Mouse (Mus musculus) forebrain, postnatal 0 days (tissue): Measurements from ENCODE around the gene Rdh9. TPM values are rescaled to one million over a fixed set of nuclear protein-coding genes. Genes with fewer than 3 reads are reported as not detected.
"Not testable (repeated sequence)": the region's sequence is repeated elsewhere in the genome, so short reads cannot be mapped to it uniquely, and the experiment has no call there.

Experiments used
- ATAC-seq: fragments of 200-750 bp; cut with Nextera tagmentation; 2 replicates; pipeline ENCODE4 v1.8.0; 2017; ENCODE audit warnings: mild to moderate bottlenecking, moderate library complexity
- DNase-seq: peaks from one replicate; pipeline ENCODE4 v3.0.0-alpha.2; 2015
- H3K27ac ChIP-seq: fragments of 300-500 bp; sonication (generic); 2 replicates; pipeline ENCODE4 v1.5.1; 2014; ENCODE audit warnings: low read depth, mild to moderate bottlenecking, antibody characterized with exemption, low read length, moderate library complexity, mixed read lengths
- H3K27me3 ChIP-seq: fragments of 300-500 bp; sonication (generic); 2 replicates; pipeline ENCODE4 v1.6.1; 2014; ENCODE audit warnings: mild to moderate bottlenecking, low read length, mixed read lengths; ENCODE audit not compliant: insufficient read depth
- H3K36me3 ChIP-seq: fragments of 300-500 bp; sonication (generic); 2 replicates; pipeline ENCODE4 v1.6.1; 2014; ENCODE audit warnings: mild to moderate bottlenecking, moderate library complexity; ENCODE audit not compliant: insufficient read depth
- H3K4me1 ChIP-seq: fragments of 300-500 bp; sonication (generic); 2 replicates; pipeline ENCODE4 v1.6.1; 2014; ENCODE audit warnings: antibody characterized with exemption; ENCODE audit not compliant: insufficient read depth
- H3K4me2 ChIP-seq: fragments of 300-500 bp; sonication (generic); 2 replicates; pipeline ENCODE4 v1.6.1; 2014; ENCODE audit warnings: low read depth, mild to moderate bottlenecking, moderate library complexity
- H3K4me3 ChIP-seq: fragments of 300-500 bp; sonication (generic); 2 replicates; pipeline ENCODE4 v1.5.1; 2014; ENCODE audit warnings: low read depth, low read length, mixed read lengths
- H3K9ac ChIP-seq: fragments of 300-500 bp; sonication (generic); 2 replicates; pipeline ENCODE4 v1.6.1; 2014; ENCODE audit warnings: mild to moderate bottlenecking
- H3K9me3 ChIP-seq: fragments of 300-500 bp; sonication (generic); 2 replicates; pipeline ENCODE4 v1.6.1; 2016; ENCODE audit warnings: low read length
- CTCF ChIP-seq: sonication (generic); IDR thresholded peaks from 2 replicates; pipeline ENCODE4 v1.5.1; 2016; ENCODE audit warnings: antibody characterized with exemption, control low read depth, low read depth
- WGBS: fragments of 180-500 bp; shearing (Covaris S2); extraction: QIAGEN DNeasy Blood & Tissue Kit; methylation state at CpG from one replicate; pipeline ENCODE4 v1.1.7; 2014; 5-methylcytosine and 5-hydroxymethylcytosine counted together
- polyA plus RNA-seq: library from polyadenylated mRNA; unstranded; fragments of >200 nt; fragmentation: Nextera tagmentation; extraction: Ambion mirVana; gene quantifications from 2 replicates; pipeline ENCODE4 v1.2.1, GENCODE M21; 2015
- total RNA-seq: library from RNA; depleted of rRNA; stranded (reverse); fragments of >200 nt; gene quantifications from 2 replicates; pipeline ENCODE4 v1.2.3, GENCODE M21; 2014

Rdh9 gene
- total and polyA plus RNA-seq, 2 experiments from 2014 or later: 0.57 to 0.62 TPM

DNA sequence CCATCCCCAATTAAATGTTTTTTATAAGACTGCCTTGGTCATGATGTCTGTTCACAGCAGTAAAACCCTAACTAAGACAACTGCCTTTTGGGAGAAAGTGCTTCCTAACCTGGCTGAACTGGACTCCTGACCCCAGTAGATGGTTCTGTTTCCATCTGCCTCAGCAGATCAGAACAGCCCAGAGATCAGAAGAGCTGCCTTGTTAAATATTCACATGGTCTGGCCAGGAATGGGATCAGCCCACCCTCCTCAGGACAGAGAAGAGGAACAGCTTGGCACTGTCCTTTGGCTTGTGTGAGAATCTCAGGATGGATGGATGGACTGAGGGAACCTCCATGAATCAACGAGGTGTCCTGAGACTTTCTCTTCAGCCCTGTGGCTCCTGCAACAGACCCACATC, 23.1 kb downstream of the Rdh9 start:
- Histone ChIP-seq H3K4me2 (no peak overlapping the region), H3K4me3 (no peak overlapping the region), H3K36me3 (no peaks in the 10 kb centered on the region), H3K9ac (no peak overlapping the region), H3K9me3 (no peaks in the 10 kb centered on the region), H3K27ac (no peak overlapping the region), H3K4me1 (no peaks in the 10 kb centered on the region), H3K27me3 (no peaks in the 10 kb centered on the region)
- DNase-seq: no peak
- no peak for ATAC-seq
- TF ChIP-seq CTCF: no peak
- 57% methylated on average over 1 of the region's 1 CpGs for WGBS

DNA sequence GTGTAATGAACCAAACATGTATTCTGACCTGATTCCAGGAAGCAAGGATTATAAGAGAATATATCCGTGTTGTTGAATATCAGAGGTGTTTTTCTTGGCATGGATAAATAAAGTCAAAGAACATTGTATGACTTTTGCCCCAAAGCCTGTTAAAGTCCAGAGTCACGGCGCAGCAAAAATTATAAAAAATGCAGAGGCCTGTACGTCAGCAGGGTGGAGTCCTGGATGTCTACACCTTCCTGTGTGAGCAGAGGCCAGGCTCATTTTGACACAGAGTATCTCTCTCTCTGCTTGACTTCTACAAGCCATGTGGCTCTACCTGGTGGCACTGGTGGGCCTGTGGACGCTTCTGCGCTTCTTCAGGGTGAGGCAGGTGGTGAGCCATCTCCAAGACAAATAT, 24.7 kb downstream of the Rdh9 start, which contains the start of gene Rdh16:
TSS of gene Rdh16 (plus strand) at position 262 of the 400 bp plus-strand sequence.
- DNase-seq (no peak), ATAC-seq (no peak)
- 92% methylated on average over 6 of the region's 6 CpGs for WGBS
- no peaks in the 10 kb centered on the region for H3K9me3 ChIP-seq
- H3K9ac ChIP-seq: no peak within 1 kb of the TSS
- H3K4me1 ChIP-seq: no peaks in the 10 kb centered on the region
- no peaks in the 10 kb centered on the region for H3K36me3 ChIP-seq
- no peak for TF ChIP-seq CTCF
- no peak within 1 kb of the TSS for H3K27ac ChIP-seq
- H3K4me3 ChIP-seq: no peak within 1 kb of the TSS
- H3K27me3 ChIP-seq: no peaks in the 10 kb centered on the region
- no peak within 1 kb of the TSS for H3K4me2 ChIP-seq

- no peak for TF ChIP-seq CTCF
- H3K4me2 ChIP-seq: no peak overlapping the region
- no peaks in the 10 kb centered on the region for H3K9me3 ChIP-seq
- H3K27ac ChIP-seq: no peak overlapping the region
- no peak overlapping the region for H3K4me3 ChIP-seq
- no peak for ATAC-seq
- no peaks in the 10 kb centered on the region for H3K36me3 ChIP-seq
- no peak for DNase-seq
- no peaks in the 10 kb centered on the region for H3K27me3 ChIP-seq
- no peak overlapping the region for H3K9ac ChIP-seq
- no peaks in the 10 kb centered on the region for H3K4me1 ChIP-seq
- WGBS: 90% methylated on average over 2 of the region's 2 CpGs
These were observed 25.4 kb downstream of the Rdh9 start for GRCm38 (mm10) chr10:127801612-127802011.

GRCm38 (mm10) chr10:127802236-127802635, 26.1 kb downstream of the Rdh9 start:
- Histone ChIP-seq H3K4me3 (no peak overlapping the region), H3K4me1 (no peaks in the 10 kb centered on the region), H3K36me3 (no peaks in the 10 kb centered on the region), H3K9ac (no peak overlapping the region), H3K27ac (no peak overlapping the region), H3K27me3 (no peaks in the 10 kb centered on the region), H3K4me2 (no peak overlapping the region), H3K9me3 (no peaks in the 10 kb centered on the region)
- TF ChIP-seq CTCF: no peak
- WGBS: 78% methylated on average over 5 of the region's 5 CpGs
- DNase-seq: no peak
- no peak for ATAC-seq

GRCm38 (mm10) chr10:127804416-127804815, 28.2 kb downstream of the Rdh9 start:
- Histone ChIP-seq H3K27ac (no peak overlapping the region), H3K4me3 (no peak overlapping the region), H3K9me3 (no peaks in the 10 kb centered on the region), H3K27me3 (no peaks in the 10 kb centered on the region), H3K4me1 (no peaks in the 10 kb centered on the region), H3K36me3 (no peaks in the 10 kb centered on the region), H3K9ac (no peak overlapping the region), H3K4me2 (no peak overlapping the region)
- DNase-seq: no peak
- 66% methylated on average over 7 of the region's 7 CpGs for WGBS
- TF ChIP-seq CTCF: no peak
- no peak for ATAC-seq

GRCm38 (mm10) chr10:127815888-127816287, 39.7 kb downstream of the Rdh9 start:
- H3K4me3 ChIP-seq: no peak overlapping the region
- ATAC-seq: no peak
- H3K27ac ChIP-seq: no peak overlapping the region
- H3K9me3 ChIP-seq: no peaks in the 10 kb centered on the region
- TF ChIP-seq CTCF: no peak
- DNase-seq: no peak
- H3K4me2 ChIP-seq: no peak overlapping the region
- no peak overlapping the region for H3K9ac ChIP-seq
- no peaks in the 10 kb centered on the region for H3K4me1 ChIP-seq
- H3K27me3 ChIP-seq: no peaks in the 10 kb centered on the region
- no peaks in the 10 kb centered on the region for H3K36me3 ChIP-seq

GRCm38 (mm10) chr10:127817268-127817910, 41.2 kb downstream of the Rdh9 start:
- not testable (repeated sequence) for H3K9ac ChIP-seq, H3K27me3 ChIP-seq, H3K4me3 ChIP-seq, H3K9me3 ChIP-seq, H3K36me3 ChIP-seq, ATAC-seq, H3K27ac ChIP-seq, H3K4me1 ChIP-seq, H3K4me2 ChIP-seq, DNase-seq
- WGBS: 84% methylated on average over 4 of the region's 4 CpGs

- H3K27me3 ChIP-seq, H3K4me3 ChIP-seq, DNase-seq, H3K36me3 ChIP-seq, H3K9ac ChIP-seq, H3K4me1 ChIP-seq, ATAC-seq, H3K9me3 ChIP-seq, H3K27ac ChIP-seq, H3K4me2 ChIP-seq: not testable (repeated sequence)
- 86% methylated on average over 2 of the region's 2 CpGs for WGBS
These were observed 45.6 kb downstream of the Rdh9 start for GRCm38 (mm10) chr10:127821806-127822205.
